Mouse (Mus musculus) kidney, adult 2 months (tissue): ENCODE data around the gene Mlph.

Experiments
- CTCF ChIP-seq: fragments of 200-500 bp; conservative IDR thresholded peaks from 2 replicates; pipeline ENCODE4 v1.5.1; 2011; ENCODE audit warnings: low read depth, mild to moderate bottlenecking, control low read depth, low read length, moderate library complexity, mixed read lengths; ENCODE audit not compliant: insufficient read depth, insufficient read length
- POLR2A ChIP-seq: fragments of 200-500 bp; IDR thresholded peaks from one replicate; pipeline ENCODE4 v1.6.1; 2011; ENCODE audit warnings: low read depth, low read length, control low read depth

GRCm38 (mm10) chr1:90952808-90953207, 37.9 kb downstream of the Mlph start, which contains the start of gene Prlh:
- no peak for TF ChIP-seq CTCF
- TF ChIP-seq POLR2A, result no peak
